Mouse (Mus musculus) lung, adult 2 months (tissue): ENCODE measurements around the gene Rab5if.

ENCODE experiments used
- CTCF ChIP-seq: fragments of 200-500 bp; IDR thresholded peaks from 2 replicates; pipeline ENCODE4 v1.5.1; 2011; ENCODE audit warnings: mild to moderate bottlenecking, low read length, control low read depth; ENCODE audit not compliant: insufficient read depth
- POLR2A ChIP-seq: fragments of 200-500 bp; IDR thresholded peaks from 2 replicates; pipeline ENCODE4 v1.6.1; 2011; ENCODE audit warnings: low read depth, mild to moderate bottlenecking, control low read depth, low read length, borderline replicate concordance; ENCODE audit errors: extremely low read depth

- TF ChIP-seq POLR2A (no peak), CTCF (no peak)
Measured at GRCm38 (mm10) chr2:156897034-156897433, 34.1 kb downstream of the Rab5if start.
